Mouse (Mus musculus) MEL (cell line): ENCODE results near the gene Mthfd2. TPM values are rescaled to one million over a fixed set of nuclear protein-coding genes. Genes with fewer than 3 reads are reported as not detected.

Experiments used
- DNase-seq: peaks from one replicate; pipeline ENCODE4 v3.0.0; 2011; ENCODE audit warnings: low read depth, low spot score
- H3K27ac ChIP-seq: 2 replicates; pipeline ENCODE4 v1.5.1; 2012; ENCODE audit warnings: low read depth, mild to moderate bottlenecking, control low read depth, low read length, moderate library complexity; ENCODE audit not compliant: control insufficient read depth
- H3K27me3 ChIP-seq, 2 experiments: fragments of 150-350 bp in 1 of 2; sonication (generic) in 1 of 2; 2 replicates each; pipeline ENCODE4 v1.6.1; 2012; ENCODE audit warnings: low read length in 2 of 2, mild to moderate bottlenecking in 2 of 2, improper control_type of control experiment in 1 of 2, moderate library complexity in 1 of 2; ENCODE audit not compliant: insufficient read depth in 2 of 2, control insufficient read depth in 1 of 2
- H3K36me3 ChIP-seq, 2 experiments: 2 replicates each; pipeline ENCODE4 v1.6.1; 2012 to 2014; ENCODE audit warnings: low read length in 2 of 2, improper control_type of control experiment in 1 of 2, inconsistent platforms in 1 of 2, mild to moderate bottlenecking in 1 of 2; ENCODE audit not compliant: insufficient read depth in 2 of 2, control insufficient read depth in 1 of 2
- H3K4me1 ChIP-seq, 2 experiments: fragments of 150-350 bp in 1 of 2; sonication (generic) in 1 of 2; 2 replicates each; pipeline ENCODE4 v1.6.1; 2012; ENCODE audit warnings: low read length in 2 of 2, improper control_type of control experiment in 1 of 2, mild to moderate bottlenecking in 1 of 2; ENCODE audit not compliant: insufficient read depth in 2 of 2, control insufficient read depth in 1 of 2
- H3K4me3 ChIP-seq, 2 experiments: fragments of 150-350 bp in 1 of 2; sonication (generic) in 1 of 2; 2 replicates each; pipeline ENCODE4 v1.5.1; 2012; ENCODE audit warnings: low read depth in 2 of 2, low read length in 2 of 2, mild to moderate bottlenecking in 2 of 2, moderate library complexity in 2 of 2, control low read depth in 1 of 2, improper control_type of control experiment in 1 of 2; ENCODE audit not compliant: control insufficient read depth in 1 of 2, insufficient read depth in 1 of 2
- H3K79me2 ChIP-seq: 2 replicates; pipeline ENCODE4 v1.6.1; 2012; ENCODE audit warnings: mild to moderate bottlenecking, low read length, moderate library complexity; ENCODE audit not compliant: control insufficient read depth, poor library complexity, insufficient read depth
- H3K9ac ChIP-seq: 2 replicates; pipeline ENCODE4 v1.6.1; 2012; ENCODE audit warnings: low read depth, mild to moderate bottlenecking, control low read depth, low read length, moderate library complexity; ENCODE audit not compliant: control insufficient read depth, poor library complexity, severe bottlenecking
- H3K9me3 ChIP-seq: fragments of 150-350 bp; sonication (generic); replicated peaks from 2 replicates; pipeline ENCODE4 v1.6.1; 2012; ENCODE audit warnings: mild to moderate bottlenecking, low read length, improper control_type of control experiment, moderate library complexity; ENCODE audit not compliant: insufficient read depth
- BHLHE40 ChIP-seq: IDR thresholded peaks from 2 replicates; pipeline ENCODE4 v1.6.1; 2012; ENCODE audit warnings: low read depth, mild to moderate bottlenecking, inconsistent platforms, low read length, improper control_type of control experiment, borderline replicate concordance
- CHD1 ChIP-seq: IDR thresholded peaks from 2 replicates; pipeline ENCODE4 v1.6.1; 2012; ENCODE audit warnings: low read depth, mild to moderate bottlenecking, inconsistent platforms, low read length, improper control_type of control experiment
- CHD2 ChIP-seq: IDR thresholded peaks from 2 replicates; pipeline ENCODE4 v1.6.1; 2011; ENCODE audit warnings: low read length, improper control_type of control experiment
- CTCF ChIP-seq, 3 experiments: IDR thresholded peaks in 2 of 3; conservative IDR thresholded peaks in 1 of 3; 2 replicates each; pipeline ENCODE4 v1.5.1; 2011 to 2012; ENCODE audit warnings: low read length in 3 of 3, low read depth in 2 of 3, mild to moderate bottlenecking in 2 of 3, improper control_type of control experiment in 1 of 3, inconsistent platforms in 1 of 3, mixed read lengths in 1 of 3, moderate library complexity in 1 of 3; ENCODE audit not compliant: control insufficient read depth in 1 of 3, insufficient read depth in 1 of 3, poor library complexity in 1 of 3, severe bottlenecking in 1 of 3
- E2F4 ChIP-seq: IDR thresholded peaks from 2 replicates; pipeline ENCODE4 v1.6.1; 2011; ENCODE audit warnings: low read depth, low read length, improper control_type of control experiment, borderline replicate concordance
- ETS1 ChIP-seq: IDR thresholded peaks from 2 replicates; pipeline ENCODE4 v1.6.1; 2012; ENCODE audit warnings: low read depth, mild to moderate bottlenecking, inconsistent platforms, low read length, improper control_type of control experiment, moderate library complexity
- GABPA ChIP-seq: IDR thresholded peaks from 2 replicates; pipeline ENCODE4 v1.6.1; 2012; ENCODE audit warnings: low read depth, mild to moderate bottlenecking, inconsistent platforms, low read length, improper control_type of control experiment, moderate library complexity
- JUND ChIP-seq: IDR thresholded peaks from 2 replicates; pipeline ENCODE4 v1.6.1; 2011; ENCODE audit warnings: low read depth, mild to moderate bottlenecking, improper control_type of control experiment, low read length
- MAFK ChIP-seq: IDR thresholded peaks from 2 replicates; pipeline ENCODE4 v1.6.1; 2011; ENCODE audit warnings: low read depth, mild to moderate bottlenecking, low read length, improper control_type of control experiment, borderline replicate concordance
- MAZ ChIP-seq: IDR thresholded peaks from 2 replicates; pipeline ENCODE4 v1.6.1; 2012; ENCODE audit warnings: low read depth, mild to moderate bottlenecking, inconsistent platforms, low read length, improper control_type of control experiment
- MEF2A ChIP-seq: IDR thresholded peaks from 2 replicates; pipeline ENCODE4 v1.6.1; 2014; ENCODE audit warnings: low read depth, mild to moderate bottlenecking, inconsistent platforms, low read length, improper control_type of control experiment; ENCODE audit not compliant: poor library complexity, insufficient replicate concordance, severe bottlenecking; ENCODE audit errors: extremely low read depth
- MXI1 ChIP-seq: IDR thresholded peaks from 2 replicates; pipeline ENCODE4 v1.6.1; 2011; ENCODE audit warnings: mild to moderate bottlenecking, low read depth, low read length, improper control_type of control experiment
- NELFE ChIP-seq: IDR thresholded peaks from 2 replicates; pipeline ENCODE4 v1.6.1; 2011; ENCODE audit warnings: low read depth, low read length, improper control_type of control experiment
- NRF1 ChIP-seq: IDR thresholded peaks from 2 replicates; pipeline ENCODE4 v1.6.1; 2014; ENCODE audit warnings: low read depth, mild to moderate bottlenecking, inconsistent platforms, low read length, improper control_type of control experiment, moderate library complexity; ENCODE audit not compliant: poor library complexity, insufficient read depth, severe bottlenecking
- POLR2AphosphoS2 ChIP-seq: IDR thresholded peaks from 2 replicates; pipeline ENCODE4 v1.6.1; 2011; ENCODE audit warnings: low read length, improper control_type of control experiment
- RAD21 ChIP-seq: IDR thresholded peaks from 2 replicates; pipeline ENCODE4 v1.6.1; 2011; ENCODE audit warnings: mild to moderate bottlenecking, low read depth, low read length, improper control_type of control experiment
- SIN3A ChIP-seq: IDR thresholded peaks from 2 replicates; pipeline ENCODE4 v1.6.1; 2012; ENCODE audit warnings: low read length, improper control_type of control experiment, inconsistent platforms
- SMC3 ChIP-seq: IDR thresholded peaks from 2 replicates; pipeline ENCODE4 v1.6.1; 2011; ENCODE audit warnings: low read depth, low read length, improper control_type of control experiment
- TAL1 ChIP-seq: IDR thresholded peaks from 2 replicates; pipeline ENCODE4 v1.6.1; 2012; ENCODE audit warnings: mild to moderate bottlenecking, inconsistent platforms, low read length, moderate library complexity, mixed read lengths
- UBTF ChIP-seq: IDR thresholded peaks from 2 replicates; pipeline ENCODE4 v1.6.1; 2012; ENCODE audit warnings: low read depth, mild to moderate bottlenecking, inconsistent platforms, low read length, improper control_type of control experiment, moderate library complexity, borderline replicate concordance; ENCODE audit not compliant: insufficient read depth
- USF1 ChIP-seq: IDR thresholded peaks from 2 replicates; pipeline ENCODE4 v1.6.1; 2014; ENCODE audit warnings: low read depth, mild to moderate bottlenecking, inconsistent platforms, low read length, improper control_type of control experiment, moderate library complexity
- USF2 ChIP-seq, 2 experiments: IDR thresholded peaks; 2 replicates each; pipeline ENCODE4 v1.6.1; 2011 to 2012; ENCODE audit warnings: improper control_type of control experiment in 2 of 2, low read length in 2 of 2, borderline replicate concordance in 1 of 2, inconsistent platforms in 1 of 2, low read depth in 1 of 2, mild to moderate bottlenecking in 1 of 2; ENCODE audit not compliant: insufficient read depth in 1 of 2
- ZC3H11A ChIP-seq: IDR thresholded peaks from 2 replicates; pipeline ENCODE4 v1.6.1; 2012; ENCODE audit warnings: low read depth, mild to moderate bottlenecking, inconsistent platforms, low read length, improper control_type of control experiment
- ZKSCAN1 ChIP-seq: IDR thresholded peaks from 2 replicates; pipeline ENCODE4 v1.6.1; 2012; ENCODE audit warnings: low read depth, mild to moderate bottlenecking, inconsistent platforms, low read length, improper control_type of control experiment, moderate library complexity
- ZNF384 ChIP-seq: IDR thresholded peaks from 2 replicates; pipeline ENCODE4 v1.6.1; 2012; ENCODE audit warnings: low read depth, mild to moderate bottlenecking, inconsistent platforms, low read length, improper control_type of control experiment
- polyA plus RNA-seq, 2 experiments: library from polyadenylated mRNA; stranded (reverse) in 1 of 2; unstranded in 1 of 2; fragments of >175 nt in 1 of 2; fragments of >200 nt in 1 of 2; gene quantifications; 2 replicates each; pipeline versions ENCODE4 v1.2.1 to v1.2.4; 2012; ENCODE audit warnings: low replicate concordance in 2 of 2, low read depth in 1 of 2; ENCODE audit not compliant: insufficient read length in 2 of 2, insufficient read depth in 1 of 2, missing spikeins in 1 of 2
- total RNA-seq: library from RNA; depleted of rRNA; stranded (reverse); fragments of 300-350 nt; gene quantifications from 2 replicates; pipeline ENCODE4 v1.2.3, GENCODE M21; 2012

Gene Mthfd2
- total and polyA plus RNA-seq, 3 experiments: 80.5 to 558 (median 219) TPM

DNA sequence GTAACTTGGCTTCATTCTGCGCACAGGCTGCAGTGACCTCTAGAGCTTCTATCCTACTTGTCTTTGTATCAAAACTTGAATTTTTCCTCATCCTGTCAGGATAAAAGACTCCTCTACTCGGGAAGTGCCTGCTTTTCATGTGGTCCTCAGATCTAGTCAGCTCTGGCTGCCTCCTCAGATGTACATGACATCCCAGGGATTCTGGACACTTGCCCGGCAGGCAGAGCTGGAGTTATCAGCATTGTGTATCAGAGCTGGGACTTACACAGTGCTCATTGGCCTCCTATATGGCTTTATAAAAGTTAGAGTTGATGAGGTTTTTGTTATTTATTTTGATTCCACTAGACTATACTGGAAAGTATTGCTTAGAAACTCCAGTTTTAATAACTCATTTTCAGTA, 15.7 kb upstream of the Mthfd2 start:
- no peak for TF ChIP-seq USF2 (IDR thresholded peaks at IDR 0.05; ENCODE audit: borderline replicate concordance in 1 of 2, insufficient read depth in 1 of 2, low read depth in 1 of 2, low read length in 2 of 2)
- no peak for TF ChIP-seq MEF2A
- TF ChIP-seq ETS1: no peak
- TF ChIP-seq RAD21: no peak
- TF ChIP-seq POLR2AphosphoS2: no peak
- TF ChIP-seq E2F4: no peak
- no peak for TF ChIP-seq SIN3A
- TF ChIP-seq ZKSCAN1: no peak
- TF ChIP-seq GABPA: no peak
- TF ChIP-seq BHLHE40: no peak
- TF ChIP-seq UBTF: no peak
- TF ChIP-seq NRF1: no peak

DNA sequence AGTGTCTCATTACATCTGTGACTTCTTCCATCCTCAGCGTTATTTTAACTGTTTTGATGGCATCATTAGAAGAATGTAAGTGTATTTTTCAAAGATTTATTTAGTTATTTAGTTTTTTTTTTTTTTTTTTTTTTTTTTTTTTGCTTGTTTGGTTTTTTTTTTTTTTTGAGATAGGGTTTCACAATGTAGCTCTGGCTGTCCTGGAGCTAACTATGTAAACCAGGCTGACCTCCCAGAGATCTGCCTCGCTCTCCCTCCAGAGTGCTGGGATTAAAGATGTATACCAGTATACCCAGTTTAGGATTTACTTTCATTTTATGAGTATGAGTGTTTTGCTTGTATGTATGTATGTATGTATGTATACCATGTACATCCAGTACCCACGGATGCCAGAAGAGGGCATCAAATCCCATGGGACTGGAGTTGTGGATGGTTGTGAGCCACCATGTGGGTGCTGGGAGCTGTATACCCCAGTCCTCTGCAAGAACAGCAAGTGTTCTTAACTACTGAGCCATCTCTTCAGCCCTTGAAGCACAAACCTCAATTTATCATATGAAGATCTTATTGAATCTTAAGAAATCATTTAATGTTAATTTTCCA, 2.0 kb upstream of the Mthfd2 start:
- no peak overlapping the region for H3K27ac ChIP-seq
- peak overlapping the region in 1 of 2 experiments; percentile 63; a peak in 3 of 4 replicates for H3K4me3 ChIP-seq
- peaks cover 9 to 13% of the 10 kb centered on the region in 2 experiments for H3K4me1 ChIP-seq
- no peaks in the 10 kb centered on the region for H3K27me3 ChIP-seq
- H3K9me3 ChIP-seq: no peaks in the 10 kb centered on the region
- DNase-seq: peak; percentile 48
- H3K9ac ChIP-seq: no peak overlapping the region
- TF ChIP-seq ZNF384: peak; percentile 51; the same call in 1 of the 2 replicates
- no peak for TF ChIP-seq UBTF
- no peak for TF ChIP-seq SMC3
- TF ChIP-seq TAL1: no peak
- no peak for TF ChIP-seq CHD1
- TF ChIP-seq ZC3H11A: no peak
- no peak for TF ChIP-seq USF1
- TF ChIP-seq MXI1: peak; percentile 27; the same call in 1 of the 2 replicates
- TF ChIP-seq CHD2: no peak
- no peak for TF ChIP-seq MAFK
- no peak for TF ChIP-seq GABPA
- TF ChIP-seq NELFE: no peak
- no peak for TF ChIP-seq USF2 (IDR thresholded peaks at IDR 0.05; ENCODE audit: borderline replicate concordance in 1 of 2, insufficient read depth in 1 of 2, low read depth in 1 of 2, low read length in 2 of 2)
- TF ChIP-seq POLR2AphosphoS2: no peak
- no peak for TF ChIP-seq BHLHE40
- TF ChIP-seq CTCF (IDR thresholded peaks at IDR 0.05 in 2 of 3, conservative IDR thresholded peaks at IDR 0.05 in 1 of 3; ENCODE audit: control insufficient read depth in 1 of 3, insufficient read depth in 1 of 3, low read depth in 2 of 3, low read length in 3 of 3, poor library complexity in 1 of 3, severe bottlenecking in 1 of 3): peak in 2 of 3 experiments; percentile 8 to 24; a peak in 3 of 6 replicates
- no peak for TF ChIP-seq SIN3A
- TF ChIP-seq MAZ: no peak
- no peak for TF ChIP-seq JUND
- peaks cover 27 to 34% of the 10 kb centered on the region in 2 experiments for H3K36me3 ChIP-seq
- peaks cover 34% of the 10 kb centered on the region for H3K79me2 ChIP-seq

More for the DNA sequence above, 15.7 kb upstream of the Mthfd2 start:
- no peak overlapping the region for H3K9ac ChIP-seq
- no peaks in the 10 kb centered on the region for H3K4me1 ChIP-seq
- no peak overlapping the region for H3K4me3 ChIP-seq
- H3K36me3 ChIP-seq: peaks cover 0 to 38% of the 10 kb centered on the region in 2 experiments; a peak in 2 of 4 replicates
- no peak overlapping the region for H3K27ac ChIP-seq
- no peaks in the 10 kb centered on the region for H3K9me3 ChIP-seq
- no peaks in the 10 kb centered on the region for H3K27me3 ChIP-seq
- no peaks in the 10 kb centered on the region for H3K79me2 ChIP-seq
- DNase-seq: no peak
